ENCODE assay signal across 23 mouse cellular contexts in genomic region chr14:51035206-51035605, GRCm38 (mm10). TPM values are rescaled to one million over a fixed set of nuclear protein-coding genes. Genes with fewer than 3 reads are reported as not detected.
"Had no signal": no experiment of that assay in that cellular context is flagged by ENCODE, and none has a peak within 500 bp of the region (broad histone marks: within the 10 kb centered on the region; RNA-seq: fewer than 3 reads in every experiment).

No protein-coding gene starts in this region.

- H3K4me2 ChIP-seq: neural tube, embryonic 15.5 days; stomach, embryonic 15.5 days had no signal

- H3K36me3 ChIP-seq: neural tube, embryonic 15.5 days; stomach, embryonic 15.5 days had no signal

- H3K4me1 ChIP-seq: neural tube, embryonic 15.5 days; stomach, embryonic 15.5 days had no signal

- H3K27ac ChIP-seq: neural tube, embryonic 15.5 days; stomach, embryonic 15.5 days; stomach, postnatal 0 days had no signal

- H3K9ac ChIP-seq: neural tube, embryonic 15.5 days; stomach, embryonic 15.5 days had no signal

- H3K4me3 ChIP-seq: neural tube, embryonic 15.5 days; stomach, embryonic 15.5 days had no signal

- DNase-seq: retina, postnatal 1 day; right cerebral cortex, adult 18-20 months; right cerebral cortex, postnatal 14 days; right cerebral cortex, postnatal 25 days; right cerebral cortex, postnatal 4 days; spleen, adult 18-20 months; thymus, adult 18-20 months; thymus, adult 2 months; thymus, postnatal 14 days; thymus, postnatal 25 days; thymus, postnatal 36 days; thymus, postnatal 4 days had no signal

- H3K9me3 ChIP-seq: neural tube, embryonic 15.5 days; stomach, embryonic 15.5 days had no signal

- H3K27me3 ChIP-seq: neural tube, embryonic 15.5 days; stomach, embryonic 15.5 days had no signal

RNA-seq across cellular contexts. Expression of gene Rnase9, which starts 6.5 kb away (rescaled TPM):
- polyA plus RNA-seq: neural tube, embryonic 14.5 days; neural tube, embryonic 15.5 days; small intestine, adult 2 months; spleen, adult 2 months; stomach, embryonic 14.5 days; stomach, embryonic 15.5 days; stomach, embryonic 16.5 days; stomach, postnatal 0 days; testis, adult 2 months; thymus, adult 2 months; thymus, postnatal 0 days; urinary bladder, adult 2 months had no signal

RNA-seq across cellular contexts. Expression of gene Rnase11, which starts 14.8 kb away (rescaled TPM):
- polyA plus RNA-seq: neural tube, embryonic 14.5 days; neural tube, embryonic 15.5 days; small intestine, adult 2 months; spleen, adult 2 months; stomach, embryonic 14.5 days; stomach, embryonic 15.5 days; stomach, embryonic 16.5 days; stomach, postnatal 0 days; thymus, adult 2 months; thymus, postnatal 0 days; urinary bladder, adult 2 months had no signal

RNA-seq across cellular contexts. Expression of gene Rnase12, which starts 22.3 kb away (rescaled TPM):
- polyA plus RNA-seq: neural tube, embryonic 14.5 days; neural tube, embryonic 15.5 days; small intestine, adult 2 months; testis, adult 2 months; urinary bladder, adult 2 months had no signal

RNA-seq across cellular contexts. Expression of gene Rnase10, which starts 27.7 kb away (rescaled TPM):
- polyA plus RNA-seq: neural tube, embryonic 15.5 days; small intestine, adult 2 months; spleen, adult 2 months; stomach, embryonic 14.5 days; thymus, postnatal 0 days had no signal

RNA-seq across cellular contexts. Expression of gene Olfr750, which starts 39.0 kb away (rescaled TPM):
- polyA plus RNA-seq: neural tube, embryonic 14.5 days; neural tube, embryonic 15.5 days; small intestine, adult 2 months; spleen, adult 2 months; stomach, embryonic 14.5 days; stomach, embryonic 15.5 days; stomach, embryonic 16.5 days; stomach, postnatal 0 days; thymus, postnatal 0 days; urinary bladder, adult 2 months had no signal
